Mouse (Mus musculus) right cerebral cortex, adult 18-20 months (tissue): ENCODE measurements at regions not wholly inside any gene's neighbourhood (a gene's known extent, or its start where the extent isn't known, plus 50 kb on each side); places are given as distances from the start of the nearest gene placed in this dataset.
A peak's percentile ranks its signal among the peaks of the same experiment; 100 is the strongest.
"Not testable (repeated sequence)": the region's sequence is repeated elsewhere in the genome, so short reads cannot be mapped to it uniquely, and the experiment has no call there.

ENCODE experiments used
- DNase-seq: peaks from one replicate; pipeline ENCODE4 v3.0.0; 2022; ENCODE audit warnings: mixed read lengths

DNA sequence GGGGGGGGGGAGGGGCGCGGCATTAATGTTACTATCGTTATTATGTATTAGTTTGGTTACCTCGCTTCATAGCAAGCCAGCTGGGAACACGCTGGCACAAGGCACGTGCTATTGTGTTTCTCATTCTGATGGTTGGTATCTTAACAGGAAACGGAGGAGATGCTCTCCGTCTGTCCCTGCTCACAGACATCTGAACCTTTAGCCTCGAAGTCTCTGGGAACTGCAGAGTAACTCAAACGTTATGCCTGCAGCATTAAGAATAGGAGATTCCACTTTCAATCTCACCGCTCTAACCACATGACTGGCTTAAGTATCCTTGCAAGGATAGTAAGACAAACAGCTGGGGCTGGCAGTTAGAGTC, 80.0 kb downstream of the Nfkbiz start:
- no peak for DNase-seq

GRCm38 (mm10) chr16:55757952-55758706, 80.6 kb downstream of the Nfkbiz start:
- no peak for DNase-seq

DNA sequence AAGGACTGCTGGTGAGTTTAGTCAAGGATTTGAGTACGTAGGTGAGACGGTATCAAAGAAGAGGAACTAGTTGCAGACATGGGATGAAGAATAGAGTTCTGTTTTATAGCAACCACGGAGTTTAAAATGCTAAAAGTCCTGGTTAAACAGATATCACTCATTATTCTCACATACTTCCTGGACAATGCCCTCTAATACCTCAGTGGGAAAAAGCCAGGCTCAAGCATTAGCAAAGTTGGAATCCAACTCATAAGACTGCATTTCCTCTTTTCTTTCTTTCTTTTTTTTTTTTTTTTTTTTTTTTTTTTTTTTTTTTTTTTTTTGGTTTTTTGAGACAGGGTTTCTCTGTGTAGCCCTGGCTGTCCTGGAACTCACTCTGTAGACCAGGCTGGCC, 81.3 kb downstream of the Nfkbiz start:
- DNase-seq: not testable (repeated sequence)

- no peak for DNase-seq
Measured at GRCm38 (mm10) chr16:55756764-55757421, 81.8 kb downstream of the Nfkbiz start.

GRCm38 (mm10) chr16:55755309-55755832, 83.3 kb downstream of the Nfkbiz start:
- no peak for DNase-seq

DNA sequence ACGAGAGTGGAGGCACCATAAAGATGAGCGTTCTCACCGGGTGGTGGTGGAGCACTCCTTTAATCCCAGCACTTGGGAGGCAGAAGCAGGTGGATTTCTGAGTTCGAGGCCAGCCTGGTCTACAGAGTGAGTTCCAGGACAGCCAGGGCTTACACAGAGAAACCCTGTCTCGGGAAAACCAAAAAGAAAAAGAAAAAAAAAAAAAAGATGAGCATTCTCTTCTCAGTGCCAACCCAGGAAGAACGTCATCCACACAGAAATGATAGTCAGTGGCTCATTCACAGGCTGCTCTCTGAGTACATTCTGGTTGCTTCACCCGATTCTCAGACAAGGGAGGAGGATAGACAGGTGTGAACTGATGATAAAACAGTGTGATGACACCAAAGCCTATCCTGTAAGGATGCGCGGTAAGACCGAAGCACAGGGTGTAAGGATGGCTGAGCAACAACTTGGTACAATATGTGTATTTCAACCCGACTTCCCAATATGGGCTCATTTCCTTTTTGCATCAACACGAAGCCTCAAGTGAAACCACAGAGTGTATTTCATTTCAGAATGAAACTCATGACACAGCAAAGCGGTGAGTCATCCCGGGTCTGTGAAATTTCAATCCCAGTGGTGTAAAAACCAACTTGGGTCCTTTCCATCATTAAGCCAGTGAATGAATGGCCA, 84.5 kb downstream of the Nfkbiz start:
- DNase-seq: peak; percentile 8

DNA sequence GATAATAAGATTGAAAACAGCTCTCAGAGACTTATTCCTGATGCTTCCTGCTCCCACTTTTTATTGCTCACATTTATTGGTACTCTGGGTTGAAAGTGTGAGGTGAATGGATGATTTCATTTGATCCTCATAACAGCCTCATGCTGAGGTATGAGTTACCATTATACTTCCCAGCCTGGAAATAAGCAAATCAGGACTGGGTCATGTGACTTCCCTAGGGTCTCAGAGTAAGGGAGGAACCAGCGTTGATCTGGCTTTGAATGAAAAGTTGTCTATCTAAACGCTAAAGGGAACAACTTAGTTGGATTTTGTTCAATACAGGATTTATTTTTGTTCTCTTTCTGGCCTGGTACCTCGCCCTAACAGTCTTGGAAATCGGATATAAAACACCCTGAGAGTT, 85.3 kb downstream of the Nfkbiz start:
- DNase-seq: no peak

- no peak for DNase-seq
Measured at GRCm38 (mm10) chr16:55747250-55747649, 91.4 kb downstream of the Nfkbiz start.

GRCm38 (mm10) chr16:55746159-55746558, 92.5 kb downstream of the Nfkbiz start:
- no peak for DNase-seq

DNA sequence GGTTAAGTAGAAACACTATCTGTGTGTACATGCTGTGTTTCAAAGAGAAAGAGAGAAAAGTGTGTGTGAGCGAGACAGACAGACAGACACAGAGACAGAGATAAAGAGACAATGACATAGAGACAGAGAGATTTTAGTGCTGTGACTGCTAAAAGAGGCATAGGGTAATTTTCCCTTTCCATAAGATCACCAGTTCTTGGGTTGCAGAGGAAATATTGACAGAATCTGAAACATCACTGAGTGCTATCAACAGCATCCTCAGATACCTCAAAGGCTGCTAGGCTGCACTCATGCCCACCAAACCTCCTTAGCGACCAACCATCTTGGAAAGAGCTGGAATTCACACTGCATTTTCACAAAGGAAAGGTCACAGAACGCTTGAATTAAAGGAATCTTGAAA, 93.6 kb downstream of the Nfkbiz start:
- no peak for DNase-seq

DNA sequence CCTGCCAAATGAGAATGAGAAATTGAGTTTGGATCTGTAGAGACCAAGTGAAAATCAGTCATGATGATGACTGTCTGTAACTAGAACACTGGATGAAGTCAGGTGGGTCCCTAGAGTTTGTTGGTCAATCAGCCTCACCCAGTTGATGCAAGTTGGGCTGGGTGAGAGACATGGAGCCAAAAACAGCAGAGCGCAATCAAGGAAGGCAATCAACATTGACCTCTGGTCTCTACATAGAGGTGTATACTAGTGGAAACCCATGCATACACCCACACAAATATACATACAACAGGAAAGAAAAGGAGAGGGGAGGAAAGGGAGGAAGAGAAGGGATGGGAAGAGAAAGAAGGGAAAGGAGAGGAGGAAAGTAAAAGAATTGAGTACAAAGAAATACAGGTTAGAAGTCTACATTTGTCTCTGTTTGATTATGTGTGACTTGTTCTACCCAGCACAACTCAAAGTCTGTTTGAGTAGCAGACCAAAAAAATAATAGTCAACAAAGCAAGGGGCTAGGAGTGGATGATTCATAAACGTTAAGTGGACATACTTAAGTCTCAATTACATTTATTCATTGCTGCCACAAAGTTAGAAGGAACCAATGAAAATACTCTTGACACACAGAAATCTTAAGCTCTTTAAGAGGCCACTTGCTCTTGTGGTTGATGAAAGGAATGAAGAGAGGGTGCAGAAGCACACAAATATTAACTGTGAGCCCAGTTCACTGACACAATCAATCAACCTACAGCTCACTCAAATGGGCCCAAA, 97.4 kb downstream of the Nfkbiz start:
- DNase-seq: no peak

DNA sequence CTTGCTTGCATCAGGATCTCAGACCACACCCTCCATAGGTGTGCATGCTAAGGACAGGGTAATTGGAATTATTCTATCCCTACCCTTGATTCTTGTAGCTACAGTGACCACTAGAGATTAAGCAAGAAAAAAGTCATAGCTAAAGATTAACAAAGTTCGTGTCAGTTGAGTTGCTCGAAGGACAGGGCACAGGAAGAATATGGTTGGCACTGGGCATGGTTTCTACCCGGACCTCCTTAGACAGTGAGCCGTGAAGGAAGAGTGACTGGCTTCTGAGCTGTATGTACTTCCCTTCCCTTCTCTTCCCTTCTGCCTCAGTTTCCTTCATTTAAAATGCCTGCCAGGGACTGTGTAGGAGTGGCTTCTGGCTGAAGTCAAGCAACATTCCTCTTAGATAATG, 100.0 kb downstream of the Nfkbiz start:
- no peak for DNase-seq

DNA sequence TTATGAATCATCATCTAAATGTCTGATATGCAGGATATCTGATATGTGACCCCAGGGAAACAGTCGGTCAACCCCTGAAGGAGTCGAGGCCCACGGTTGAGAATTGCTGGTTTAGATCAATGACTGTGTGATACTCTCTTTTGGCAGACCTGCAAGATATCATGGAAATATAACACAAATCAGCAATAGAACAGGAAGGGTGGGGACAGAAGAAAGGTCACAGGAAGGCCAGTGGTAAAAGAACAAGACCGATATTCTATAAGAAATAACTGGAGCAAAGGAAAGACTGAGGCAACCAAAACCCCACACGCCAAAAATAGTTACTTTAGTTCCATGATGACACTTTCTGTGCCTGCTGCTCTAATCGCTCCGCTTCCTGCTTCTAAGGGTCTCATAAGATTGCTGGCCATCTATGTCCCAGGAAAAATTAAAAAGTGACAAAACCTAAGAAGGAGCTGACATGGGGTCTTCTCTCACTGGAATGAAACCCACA, 103.2 kb downstream of the Nfkbiz start:
- no peak for DNase-seq

DNA sequence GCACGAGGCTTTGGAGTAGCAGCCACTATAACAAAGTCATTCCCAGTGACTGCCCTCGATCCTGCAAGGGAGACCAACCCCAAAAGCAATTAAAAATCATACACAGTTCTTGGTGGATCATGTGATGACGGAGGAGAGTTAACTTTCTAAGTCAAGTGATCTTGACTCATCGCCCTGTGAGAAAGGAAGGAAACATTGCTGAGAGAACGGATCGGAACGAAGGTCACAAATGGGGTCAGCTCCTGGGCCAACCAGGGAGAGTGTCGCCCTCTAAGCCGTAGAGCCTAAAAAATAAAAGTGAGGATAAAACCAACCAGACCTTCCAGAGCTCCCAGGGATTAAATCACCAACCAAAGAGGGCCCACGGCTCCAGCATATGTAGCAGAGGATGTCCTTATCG, 104.4 kb downstream of the Nfkbiz start:
- no peak for DNase-seq

DNA sequence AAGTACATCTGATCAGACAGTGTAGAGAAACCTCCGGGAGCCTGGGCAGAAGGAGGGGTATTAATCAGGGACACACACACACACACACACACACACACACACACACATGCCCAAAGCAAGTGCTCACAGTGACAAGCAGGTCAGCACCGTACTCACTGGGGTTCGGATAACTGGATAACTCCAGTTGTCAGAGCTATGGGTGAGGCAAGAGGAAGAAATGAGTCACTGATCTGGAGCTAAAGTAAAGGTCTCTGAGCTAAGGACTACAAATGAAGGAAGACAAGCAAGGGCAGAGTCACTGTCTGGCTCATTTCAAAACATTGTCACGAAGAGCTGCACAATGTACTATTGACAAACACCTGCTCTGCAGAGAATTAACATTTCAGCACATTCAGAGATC, 104.9 kb downstream of the Nfkbiz start:
- DNase-seq: no peak

GRCm38 (mm10) chr16:55731003-55731402, 107.7 kb downstream of the Nfkbiz start:
- DNase-seq: no peak

DNA sequence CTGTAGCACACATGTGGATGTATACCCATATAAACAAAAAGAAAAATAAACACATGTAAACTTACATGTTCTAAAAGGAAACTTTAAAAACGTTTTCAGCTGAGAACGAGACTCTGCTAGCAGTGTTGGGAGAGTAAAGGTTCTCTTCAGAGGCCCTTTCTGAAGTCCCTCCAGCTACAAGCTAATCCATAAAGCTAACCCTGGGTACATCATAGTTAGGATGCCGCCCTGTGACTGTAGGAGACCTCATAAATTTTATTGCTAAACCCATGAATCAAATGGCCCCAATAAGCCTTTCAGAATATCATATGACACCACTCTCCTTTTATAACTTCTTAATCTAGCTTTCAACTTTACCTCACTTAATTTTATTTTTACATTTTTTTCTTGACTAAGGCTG, 112.2 kb downstream of the Nfkbiz start:
- no peak for DNase-seq

GRCm38 (mm10) chr16:55720430-55720829, 118.3 kb downstream of the Nfkbiz start:
- no peak for DNase-seq

DNA sequence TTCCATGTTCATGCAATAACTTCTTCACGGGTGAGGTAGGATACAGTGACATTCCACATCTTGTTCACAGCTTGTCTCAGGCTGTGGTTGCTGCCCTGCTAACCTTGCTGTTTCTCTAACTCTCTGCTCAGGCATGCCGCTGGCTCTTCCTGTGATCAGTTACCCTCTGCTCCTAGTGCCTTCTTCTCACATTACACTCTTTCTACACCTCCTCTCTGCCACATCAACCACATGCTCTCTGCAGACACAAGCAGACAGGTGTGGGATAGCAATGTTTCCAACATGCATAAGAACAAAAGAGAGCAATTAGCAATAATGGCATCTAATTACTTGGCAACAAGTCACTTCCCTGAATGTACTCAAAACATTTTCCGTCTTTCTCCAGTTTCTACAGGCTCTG, 128.7 kb downstream of the Nfkbiz start:
- no peak for DNase-seq

DNA sequence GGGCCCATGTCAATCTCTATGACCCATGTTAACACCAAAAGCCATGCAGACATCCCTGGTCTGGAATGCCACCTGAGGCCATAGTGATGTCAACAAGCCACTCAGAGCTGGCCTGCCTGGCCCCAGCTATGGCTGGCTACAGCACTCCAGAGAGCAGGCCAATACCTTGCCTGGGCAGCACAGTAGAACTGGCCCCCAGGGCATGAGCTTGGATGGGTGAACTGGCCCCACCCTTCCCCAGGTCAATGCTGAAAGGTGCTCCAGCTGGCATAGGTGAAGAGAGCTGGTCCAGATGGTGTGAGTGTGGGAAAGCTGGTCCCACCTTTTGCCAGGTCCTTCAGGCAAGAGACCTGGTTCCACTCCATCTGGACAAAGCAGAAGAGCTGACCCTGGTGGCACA, 132.2 kb downstream of the Nfkbiz start:
- no peak for DNase-seq

- DNase-seq: no peak
Measured at GRCm38 (mm10) chr16:55698489-55698892, 140.2 kb downstream of the Nfkbiz start.

GRCm38 (mm10) chr16:55691069-55691468, 147.6 kb downstream of the Nfkbiz start:
- no peak for DNase-seq

GRCm38 (mm10) chr16:55663946-55664345, 174.8 kb downstream of the Nfkbiz start:
- DNase-seq: no peak
